Mouse (Mus musculus): ENCODE results near the gene Map2k2.

Gene Map2k2

DNA sequence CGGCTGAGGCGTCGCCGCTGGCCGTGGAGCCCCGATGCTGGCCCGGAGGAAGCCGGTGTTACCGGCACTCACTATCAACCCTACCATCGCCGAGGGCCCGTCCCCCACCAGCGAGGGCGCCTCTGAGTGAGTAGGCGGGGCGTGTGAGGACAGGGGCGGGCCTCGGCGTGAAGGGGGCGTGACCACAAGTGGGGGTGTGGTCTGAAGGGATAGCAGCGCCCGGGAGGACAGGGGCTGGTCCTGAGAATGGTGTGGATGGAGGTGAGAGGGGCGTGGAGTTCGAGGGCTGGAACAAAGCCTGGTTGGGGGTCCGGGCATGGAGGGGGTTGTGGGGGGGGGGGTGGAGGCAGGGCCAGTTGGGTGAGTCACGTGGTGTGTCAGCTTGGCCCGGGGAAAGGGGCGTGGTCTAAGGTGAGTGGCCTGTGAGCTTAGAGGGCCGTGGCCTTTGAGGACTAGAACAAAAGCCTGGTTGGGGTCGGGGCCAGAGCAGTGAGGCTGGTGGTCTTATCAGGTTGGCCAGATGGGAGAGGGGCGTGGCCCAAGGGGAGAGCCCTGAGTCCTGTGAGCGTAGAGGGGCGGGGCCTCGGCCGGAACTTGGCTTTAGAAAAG, 502 bp downstream of the Map2k2 start:
- DNase-seq: peak; percentile 94

GRCm38 (mm10) chr10:81112946-81113345, 7.2 kb downstream of the Map2k2 start:
- no peak for DNase-seq

DNA sequence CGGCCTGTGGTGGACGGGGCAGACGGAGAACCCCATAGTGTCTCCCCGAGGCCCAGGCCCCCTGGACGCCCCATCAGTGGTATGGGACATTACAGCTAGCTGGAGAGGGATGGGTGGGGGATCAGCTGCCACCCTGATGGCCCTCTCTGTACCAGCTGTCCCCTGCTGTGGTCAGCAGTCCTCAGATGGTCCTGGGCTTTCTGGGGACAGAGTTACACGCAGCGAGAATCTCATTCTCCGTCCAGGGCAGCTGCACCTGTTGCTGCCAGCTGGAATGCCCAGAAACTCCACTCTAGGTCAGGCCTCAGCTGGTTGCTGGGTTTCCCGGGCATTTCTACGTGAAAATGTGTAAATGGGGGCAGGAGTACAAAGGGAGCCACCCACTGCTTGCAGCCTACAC, 13.9 kb downstream of the Map2k2 start:
- no peak for DNase-seq

GRCm38 (mm10) chr10:81120650-81121049, 14.9 kb downstream of the Map2k2 start:
- DNase-seq: no peak

DNA sequence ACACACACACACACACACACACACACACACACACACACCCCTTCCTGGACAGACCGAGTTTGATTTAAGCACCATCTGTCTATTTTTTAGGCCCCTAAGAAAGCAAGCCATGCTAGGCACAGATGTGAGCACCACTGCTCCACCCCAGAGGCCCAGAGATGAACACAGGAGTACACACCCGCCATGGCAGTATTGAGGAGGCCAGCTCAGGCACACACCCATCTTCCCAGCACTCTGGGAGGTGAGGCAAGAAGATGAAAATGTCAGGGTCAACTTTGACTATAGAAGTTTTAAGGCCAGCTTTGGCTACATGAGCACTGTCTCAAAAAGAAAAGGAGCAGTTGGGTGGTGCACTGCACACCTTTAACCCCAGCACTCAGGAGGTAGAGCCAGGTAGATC, 17.2 kb downstream of the Map2k2 start:
- DNase-seq: no peak

- no peak for DNase-seq
Observed at GRCm38 (mm10) chr10:81123500-81123899, 17.8 kb downstream of the Map2k2 start.

GRCm38 (mm10) chr10:81134181-81134587, 28.5 kb downstream of the Map2k2 start:
- DNase-seq: peak; percentile 80

- peak; percentile 73 for DNase-seq
Observed at GRCm38 (mm10) chr10:81134966-81135681, 29.4 kb downstream of the Map2k2 start, which contains the start of gene Zbtb7a. Gene Zbtb7a (plus strand): TSS chr10:81135220.

- peak; percentile 87 for DNase-seq
Observed at GRCm38 (mm10) chr10:81135831-81136705, 30.4 kb downstream of the Map2k2 start.

- DNase-seq: peak; percentile 90
Observed at GRCm38 (mm10) chr10:81136706-81137231, 31.1 kb downstream of the Map2k2 start.

GRCm38 (mm10) chr10:81137252-81138130, 31.8 kb downstream of the Map2k2 start:
- peak; percentile 99 for DNase-seq

GRCm38 (mm10) chr10:81138131-81138782, 32.5 kb downstream of the Map2k2 start:
- peak; percentile 68 for DNase-seq

DNA sequence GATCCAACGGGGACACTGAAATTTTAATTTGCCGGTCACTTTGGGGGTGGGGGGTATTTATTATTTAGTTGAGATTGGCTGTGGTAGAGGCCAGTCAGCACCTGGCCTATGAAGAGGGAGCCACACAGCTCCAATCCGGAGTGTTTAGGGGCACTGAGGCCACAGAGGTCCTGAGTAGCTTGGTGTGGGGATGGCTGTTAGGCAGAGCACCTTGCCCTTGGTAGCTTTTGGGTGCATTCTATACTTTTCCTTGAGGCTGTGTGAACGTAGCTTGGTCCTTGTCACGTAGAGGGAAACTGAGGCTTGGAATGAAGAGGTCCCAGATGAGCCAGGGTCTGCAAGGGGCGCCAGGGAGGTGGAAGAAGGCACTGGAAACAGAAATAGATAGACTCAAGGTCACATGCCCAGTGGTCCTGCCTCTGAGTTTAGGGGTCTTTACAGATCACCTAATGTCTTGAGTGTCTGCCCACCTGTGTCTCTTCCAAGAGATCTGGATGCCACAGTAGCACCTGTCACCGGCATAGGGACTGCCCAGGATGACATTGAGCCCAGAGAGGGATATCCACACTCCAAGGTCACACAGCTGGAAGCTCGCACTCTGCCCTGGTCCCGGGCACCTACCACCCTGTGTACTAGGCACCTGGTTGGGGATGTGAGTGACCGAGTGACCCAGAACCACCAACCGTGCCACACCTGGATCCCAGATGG, 33.3 kb downstream of the Map2k2 start:
- DNase-seq: no peak

GRCm38 (mm10) chr10:81139529-81139846, 33.8 kb downstream of the Map2k2 start:
- no peak for DNase-seq

GRCm38 (mm10) chr10:81140005-81140404, 34.3 kb downstream of the Map2k2 start:
- no peak for DNase-seq

- peak; percentile 66 for DNase-seq
Observed at GRCm38 (mm10) chr10:81140717-81141454, 35.2 kb downstream of the Map2k2 start.

DNA sequence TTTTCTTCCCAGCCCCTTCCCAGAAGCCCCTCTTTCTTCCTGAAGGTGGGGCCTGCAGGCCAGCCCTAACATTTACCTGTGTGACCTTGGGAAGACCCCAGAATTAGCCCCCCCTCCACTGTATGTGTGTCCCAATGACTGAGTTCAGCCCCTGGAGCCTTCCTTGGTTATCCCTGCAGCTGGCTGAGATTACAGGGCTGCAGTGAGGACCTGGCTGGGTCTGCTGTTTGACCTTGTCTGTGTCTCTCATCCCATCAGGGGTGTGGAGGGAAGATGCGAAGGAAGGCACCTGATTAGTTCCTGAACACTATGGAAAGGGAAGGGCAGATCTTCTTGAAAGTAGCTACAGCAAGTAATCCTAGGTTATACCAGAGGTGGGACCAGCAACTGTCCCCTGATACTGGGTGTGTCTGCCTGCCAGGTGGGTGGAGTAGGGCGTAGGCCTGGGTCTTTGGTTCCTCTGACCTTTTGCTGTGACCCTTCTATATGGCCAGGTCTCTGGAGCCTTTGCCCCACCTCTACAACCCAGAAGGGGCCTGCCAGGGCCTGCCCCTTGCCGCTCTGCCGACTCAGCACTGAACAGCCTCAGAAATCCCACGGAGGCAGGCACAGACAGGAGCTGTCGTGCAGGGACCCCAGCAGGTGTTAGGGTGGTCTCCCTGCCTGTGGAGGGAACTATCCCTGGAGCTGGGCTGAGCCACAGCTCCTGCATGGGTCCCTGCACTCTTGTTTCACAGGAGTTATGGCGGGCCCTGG, 35.9 kb downstream of the Map2k2 start:
- DNase-seq: no peak

- no peak for DNase-seq
Observed at GRCm38 (mm10) chr10:81142551-81142981, 36.9 kb downstream of the Map2k2 start.

DNA sequence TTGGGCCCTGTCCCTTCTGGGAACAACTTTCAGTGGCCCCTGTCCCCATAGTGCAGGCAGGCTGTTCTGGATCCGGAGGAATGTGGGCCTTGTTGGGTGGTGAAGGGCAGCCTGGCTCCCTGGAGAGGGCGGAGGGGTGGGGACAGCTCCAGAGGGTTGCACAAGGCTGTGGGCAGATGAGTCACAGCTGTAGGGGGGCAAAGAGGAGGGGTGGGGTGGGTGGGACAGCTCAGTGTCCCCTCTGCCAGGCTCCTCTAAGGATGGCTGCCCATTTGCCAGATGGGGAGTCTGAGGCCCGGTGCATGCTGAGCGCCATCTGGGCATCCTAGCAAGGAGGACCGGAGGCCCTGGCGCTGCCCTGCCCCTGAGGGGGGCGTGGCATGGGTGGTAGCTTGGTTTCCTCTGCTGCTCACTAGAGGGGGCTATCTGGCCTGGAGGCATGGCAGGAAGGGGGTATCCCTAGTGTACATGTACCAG, 37.5 kb downstream of the Map2k2 start:
- no peak for DNase-seq
